Mouse (Mus musculus) hindbrain, embryonic 10.5 days (tissue): ENCODE results near the gene Bloc1s1. TPM values are rescaled to one million over a fixed set of nuclear protein-coding genes. Genes with fewer than 3 reads are reported as not detected.
A peak's percentile ranks its signal among the peaks of the same experiment; 100 is the strongest.

Source experiments
- DNase-seq: peaks from one replicate; pipeline ENCODE4 v3.0.0-alpha.2; 2017; ENCODE audit warnings: low spot score
- H3K27ac ChIP-seq: fragments of 300-500 bp; sonication (generic); 2 replicates; pipeline ENCODE4 v1.5.1; 2016; ENCODE audit warnings: mild to moderate bottlenecking, moderate library complexity
- H3K27me3 ChIP-seq: fragments of 300-500 bp; sonication (generic); 2 replicates; pipeline ENCODE4 v1.6.1; 2016; ENCODE audit warnings: mild to moderate bottlenecking; ENCODE audit not compliant: poor library complexity, insufficient read depth, severe bottlenecking
- H3K36me3 ChIP-seq: fragments of 300-500 bp; sonication (generic); 2 replicates; pipeline ENCODE4 v1.6.1; 2016; ENCODE audit warnings: mild to moderate bottlenecking, moderate library complexity
- H3K4me1 ChIP-seq: fragments of 300-500 bp; sonication (generic); replicated peaks from 2 replicates; pipeline ENCODE4 v1.6.1; 2016; ENCODE audit warnings: mild to moderate bottlenecking
- H3K4me3 ChIP-seq: fragments of 300-500 bp; sonication (generic); 2 replicates; pipeline ENCODE4 v1.5.1; 2016; ENCODE audit warnings: mild to moderate bottlenecking, moderate library complexity
- H3K9me3 ChIP-seq: fragments of 300-500 bp; sonication (generic); 2 replicates; pipeline ENCODE4 v1.6.1; 2016; ENCODE audit warnings: mild to moderate bottlenecking, moderate library complexity
- WGBS: fragments of 180-500 bp; shearing (Covaris S2); methylation state at CpG from one replicate; pipeline ENCODE4 v1.1.7; 2016; 5-methylcytosine and 5-hydroxymethylcytosine counted together
- polyA plus RNA-seq: library from polyadenylated mRNA; unstranded; fragments of >200 nt; fragmentation: Nextera tagmentation; extraction: Ambion mirVana; gene quantifications from 2 replicates; pipeline ENCODE4 v1.2.1, GENCODE M21; 2016

Bloc1s1 gene
- polyA plus RNA-seq, 1 experiment from 2014 or later, result 285 TPM

GRCm38 (mm10) chr10:128923013-128923691 is 683 bp downstream of the Bloc1s1 start:
- Histone ChIP-seq H3K27ac (peak overlapping the region; percentile 91), H3K36me3 (peaks cover 8% of the 10 kb centered on the region), H3K27me3 (peaks cover 9% of the 10 kb centered on the region), H3K4me1 (peaks cover 55% of the 10 kb centered on the region), H3K4me3 (peak overlapping the region; percentile 78), H3K9me3 (no peaks in the 10 kb centered on the region)
- under 1% methylated on average over 42 of the region's 42 CpGs for WGBS
- peak; percentile 89 for DNase-seq

- peak within 1 kb of the TSS; percentile 78 for H3K4me3 ChIP-seq
- H3K27me3 ChIP-seq, result peaks cover 5% of the 10 kb centered on the region; the same call in 1 of the 2 replicates
- WGBS, result 18% methylated on average over 1 of the region's 1 CpGs
- peaks cover 59% of the 10 kb centered on the region for H3K4me1 ChIP-seq
- H3K36me3 ChIP-seq, result peaks cover 12% of the 10 kb centered on the region
- DNase-seq, result no peak
- H3K27ac ChIP-seq, result peak within 1 kb of the TSS; percentile 91
- no peaks in the 10 kb centered on the region for H3K9me3 ChIP-seq
Measured at GRCm38 (mm10) chr10:128922822-128923012, 1.1 kb downstream of the Bloc1s1 start, which contains the start of gene Rdh5. TSS of gene Rdh5 (minus strand) at chr10:128922888.

GRCm38 (mm10) chr10:128921883-128922821 is 1.7 kb downstream of the Bloc1s1 start:
- no peak for DNase-seq
- no peaks in the 10 kb centered on the region; the same call in 1 of the 2 replicates for H3K27me3 ChIP-seq
- WGBS, result 73% methylated on average over 16 of the region's 16 CpGs
- peaks cover 18% of the 10 kb centered on the region for H3K36me3 ChIP-seq
- H3K9me3 ChIP-seq, result no peaks in the 10 kb centered on the region
- peak overlapping the region; percentile 78 for H3K4me3 ChIP-seq
- peak overlapping the region; percentile 91 for H3K27ac ChIP-seq
- peaks cover 60% of the 10 kb centered on the region for H3K4me1 ChIP-seq

GRCm38 (mm10) chr10:128921251-128921650 is 2.6 kb downstream of the Bloc1s1 start:
- DNase-seq, result no peak
- no peaks in the 10 kb centered on the region for H3K27me3 ChIP-seq
- H3K36me3 ChIP-seq, result peaks cover 26% of the 10 kb centered on the region
- peak overlapping the region; percentile 6; the same call in 1 of the 2 replicates for H3K4me3 ChIP-seq
- H3K9me3 ChIP-seq, result no peaks in the 10 kb centered on the region
- 63% methylated on average over 1 of the region's 1 CpGs for WGBS
- peaks cover 60% of the 10 kb centered on the region for H3K4me1 ChIP-seq
- H3K27ac ChIP-seq, result no peak overlapping the region

- Histone ChIP-seq H3K4me3 (no peak overlapping the region), H3K27me3 (no peaks in the 10 kb centered on the region), H3K9me3 (no peaks in the 10 kb centered on the region), H3K27ac (no peak overlapping the region), H3K36me3 (peaks cover 30% of the 10 kb centered on the region), H3K4me1 (peaks cover 60% of the 10 kb centered on the region)
- 69% methylated on average over 3 of the region's 3 CpGs for WGBS
- no peak for DNase-seq
Measured at GRCm38 (mm10) chr10:128920736-128921161, 3.1 kb downstream of the Bloc1s1 start.

GRCm38 (mm10) chr10:128919966-128920365 is 3.9 kb downstream of the Bloc1s1 start:
- 85% methylated on average over 7 of the region's 7 CpGs for WGBS
- Histone ChIP-seq H3K4me1 (peaks cover 60% of the 10 kb centered on the region), H3K27ac (peak overlapping the region; percentile 63), H3K36me3 (peaks cover 38% of the 10 kb centered on the region), H3K4me3 (no peak overlapping the region), H3K9me3 (no peaks in the 10 kb centered on the region), H3K27me3 (no peaks in the 10 kb centered on the region)
- DNase-seq, result no peak

GRCm38 (mm10) chr10:128919203-128919631 is 4.6 kb downstream of the Bloc1s1 start:
- no peak overlapping the region; the same call in 1 of the 2 replicates for H3K4me3 ChIP-seq
- DNase-seq, result no peak
- H3K9me3 ChIP-seq, result no peaks in the 10 kb centered on the region
- WGBS, result 15% methylated on average over 6 of the region's 6 CpGs
- peak overlapping the region; percentile 63 for H3K27ac ChIP-seq
- peaks cover 60% of the 10 kb centered on the region for H3K4me1 ChIP-seq
- H3K36me3 ChIP-seq, result peaks cover 46% of the 10 kb centered on the region
- no peaks in the 10 kb centered on the region for H3K27me3 ChIP-seq

GRCm38 (mm10) chr10:128918246-128918645 is 5.6 kb downstream of the Bloc1s1 start:
- WGBS, result 77% methylated on average over 7 of the region's 7 CpGs

GRCm38 (mm10) chr10:128917400-128917799 is 6.4 kb downstream of the Bloc1s1 start:
- H3K9me3 ChIP-seq, result no peaks in the 10 kb centered on the region
- H3K36me3 ChIP-seq, result peaks cover 55% of the 10 kb centered on the region
- no peak overlapping the region for H3K4me3 ChIP-seq
- peaks cover under 1% of the 10 kb centered on the region; the same call in 1 of the 2 replicates for H3K27me3 ChIP-seq
- no peak for DNase-seq
- H3K27ac ChIP-seq, result no peak overlapping the region
- WGBS, result 91% methylated on average over 6 of the region's 6 CpGs
- peaks cover 61% of the 10 kb centered on the region for H3K4me1 ChIP-seq

More at GRCm38 (mm10) chr10:128918246-128918645, 5.6 kb downstream of the Bloc1s1 start:
- peak overlapping the region; percentile 13; the same call in 1 of the 2 replicates for H3K27ac ChIP-seq
- no peak for DNase-seq
- no peaks in the 10 kb centered on the region for H3K27me3 ChIP-seq
- peaks cover 59% of the 10 kb centered on the region for H3K4me1 ChIP-seq
- peaks cover 53% of the 10 kb centered on the region for H3K36me3 ChIP-seq
- H3K9me3 ChIP-seq, result no peaks in the 10 kb centered on the region
- H3K4me3 ChIP-seq, result peak overlapping the region; percentile 1; the same call in 1 of the 2 replicates

- 91% methylated on average over 3 of the region's 3 CpGs for WGBS
- H3K27me3 ChIP-seq, result peaks cover 5% of the 10 kb centered on the region; the same call in 1 of the 2 replicates
- peaks cover 59% of the 10 kb centered on the region for H3K4me1 ChIP-seq
- no peak overlapping the region for H3K27ac ChIP-seq
- no peaks in the 10 kb centered on the region for H3K9me3 ChIP-seq
- no peak for DNase-seq
- H3K36me3 ChIP-seq, result peaks cover 61% of the 10 kb centered on the region
- no peak overlapping the region for H3K4me3 ChIP-seq
Measured at GRCm38 (mm10) chr10:128916665-128917064, 7.2 kb downstream of the Bloc1s1 start.

- no peak for DNase-seq
- no peak overlapping the region for H3K4me3 ChIP-seq
- H3K36me3 ChIP-seq, result peaks cover 65% of the 10 kb centered on the region
- H3K27me3 ChIP-seq, result peaks cover 9% of the 10 kb centered on the region; the same call in 1 of the 2 replicates
- peaks cover 59% of the 10 kb centered on the region for H3K4me1 ChIP-seq
- no peak overlapping the region for H3K27ac ChIP-seq
- no peaks in the 10 kb centered on the region for H3K9me3 ChIP-seq
- 86% methylated on average over 2 of the region's 2 CpGs for WGBS
Measured at GRCm38 (mm10) chr10:128915550-128915949, 8.3 kb downstream of the Bloc1s1 start.

GRCm38 (mm10) chr10:128913696-128914095 is 10.1 kb downstream of the Bloc1s1 start:
- no peak for DNase-seq
- Histone ChIP-seq H3K4me3 (no peak overlapping the region), H3K9me3 (no peaks in the 10 kb centered on the region), H3K27ac (no peak overlapping the region), H3K4me1 (peaks cover 59% of the 10 kb centered on the region), H3K36me3 (peaks cover 62% of the 10 kb centered on the region), H3K27me3 (peaks cover 15% of the 10 kb centered on the region; the same call in 1 of the 2 replicates)
- WGBS, result 87% methylated on average over 12 of the region's 12 CpGs
